28 mouse cellular contexts compared by ENCODE assay signal in the genomic region with DNA sequence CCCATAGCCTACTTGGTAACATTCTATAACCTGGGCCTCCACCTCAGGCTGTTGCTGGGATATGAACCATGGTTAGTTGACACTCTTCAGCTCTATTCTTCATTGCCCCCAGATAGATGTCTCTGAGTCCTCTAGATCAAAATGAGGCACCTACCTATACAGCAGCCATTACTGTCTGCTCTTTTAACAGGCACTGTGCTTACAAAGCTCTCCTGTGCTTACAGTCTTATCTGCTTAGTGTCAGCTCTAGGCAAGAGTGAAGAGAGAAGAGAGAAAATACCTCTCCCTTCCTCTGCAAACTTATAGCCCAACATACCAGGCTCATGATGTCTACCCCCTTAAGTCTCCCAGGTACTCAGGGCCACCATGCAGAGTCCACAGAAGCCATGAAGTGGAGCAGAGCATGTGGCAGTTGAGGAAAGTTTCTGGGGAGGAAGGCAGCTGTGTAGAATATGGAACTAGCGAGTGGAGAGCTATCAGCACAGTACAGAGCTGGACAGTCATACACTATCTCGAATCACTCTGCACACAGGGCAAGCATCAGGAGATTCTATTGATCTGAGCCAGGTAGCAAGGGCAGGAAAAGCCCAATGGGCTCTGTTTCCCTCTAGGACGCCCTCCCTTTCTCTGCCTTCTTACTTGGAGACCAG. TPM values are rescaled to one million over a fixed set of nuclear protein-coding genes. Genes with fewer than 3 reads are reported as not detected.
DNase-seq lines count a peak whose midpoint lies in the region; ATAC-seq and TF ChIP-seq lines count a peak whose summit lies in the region.
"Had no signal": no experiment of that assay in that cellular context is flagged by ENCODE, and none has a peak within 500 bp of the region (broad histone marks: within the 10 kb centered on the region; RNA-seq: fewer than 3 reads in every experiment).

No protein-coding gene starts in this region.

- H3K4me1 ChIP-seq in liver, postnatal 0 days (ENCODE audit: insufficient read depth) = no peaks in the 10 kb centered on the region
- H3K4me1 ChIP-seq: embryonic facial prominence, embryonic 10.5 days; midbrain, embryonic 10.5 days had no signal

- H3K4me2 ChIP-seq in liver, postnatal 0 days (ENCODE audit: low read depth, low read length) = peak overlapping the region; percentile 32

- intact Hi-C loops in heart, postnatal 36 days (cut with DNase I) = no loop called here

- WGBS in liver, postnatal 0 days (ENCODE audit: insufficient replicate concordance) = 29% methylated on average over 3 of the region's 3 CpGs

- no peaks in the 10 kb centered on the region for H3K27me3 ChIP-seq in liver, postnatal 0 days (ENCODE audit: insufficient read depth, low read length)

- no peak overlapping the region for H3K9ac ChIP-seq in liver, postnatal 0 days (replicated peaks)

- DNase-seq in heart, adult 11 months = peak; percentile 43
- DNase-seq in heart, postnatal 36 days = no peak
- DNase-seq in MEL-GATA-1-ER (ENCODE audit: extremely low read depth, low read depth) = peak; percentile 55
- DNase-seq in liver = peak; percentile 46
- no peak for DNase-seq in liver, postnatal 0 days
- no peak for DNase-seq in layer of hippocampus, postnatal 14 days (ENCODE audit: low spot score in 2 of 2)
- no peak for DNase-seq in right cerebral cortex, postnatal 14 days
- DNase-seq: cerebellum, adult 2 months; cerebellum, postnatal 36 days; gastrocnemius, postnatal 36 days; layer of hippocampus, postnatal 36 days; left cerebral cortex, postnatal 4 days; lung, adult 18-20 months; right cerebral cortex, postnatal 4 days; thymus, postnatal 36 days had no signal

- TF ChIP-seq EP300 in liver, postnatal 0 days (IDR thresholded peaks at IDR 0.05; ENCODE audit: low read depth) = peak; percentile 64

- no peaks in the 10 kb centered on the region for H3K36me3 ChIP-seq in liver, postnatal 0 days (replicated peaks; ENCODE audit: insufficient read depth, low read length)
- H3K36me3 ChIP-seq: embryonic facial prominence, embryonic 10.5 days; midbrain, embryonic 10.5 days had no signal

- no peak overlapping the region for H3K4me3 ChIP-seq in liver, postnatal 0 days (ENCODE audit: low read depth, low read length)
- H3K4me3 ChIP-seq: embryonic facial prominence, embryonic 10.5 days; midbrain, embryonic 10.5 days had no signal

- no peak for TF ChIP-seq CTCF in liver, postnatal 0 days (IDR thresholded peaks at IDR 0.05; ENCODE audit: low read depth)

- H3K27ac ChIP-seq in liver, postnatal 0 days (ENCODE audit: low read depth) = peak overlapping the region; percentile 61; the same call in 1 of the 2 replicates
- H3K27ac ChIP-seq: embryonic facial prominence, embryonic 10.5 days; hindbrain, postnatal 0 days; kidney, postnatal 0 days; midbrain, embryonic 10.5 days had no signal

- no peaks in the 10 kb centered on the region for H3K9me3 ChIP-seq in liver, postnatal 0 days (ENCODE audit: low read length)
- H3K9me3 ChIP-seq: embryonic facial prominence, embryonic 10.5 days; midbrain, embryonic 10.5 days had no signal

- ATAC-seq in liver, postnatal 0 days = peak; percentile 88
- ATAC-seq: forebrain, embryonic 16.5 days; hindbrain, postnatal 0 days; intestine, postnatal 0 days had no signal

RNA-seq across cellular contexts. Expression of a gene that starts 38.7 kb away (rescaled TPM):
- total RNA-seq in heart, postnatal 36 days (2021) = not detected
- polyA plus RNA-seq in liver, postnatal 0 days (2015; fragmentation: Nextera tagmentation; extraction: Ambion mirVana) = not detected in 2 replicates
- not detected for total RNA-seq in layer of hippocampus, postnatal 14 days (2021)
- total RNA-seq: adrenal gland, adult 18-20 months; adrenal gland, postnatal 4 days; CH12.LX; gastrocnemius, postnatal 36 days; hematopoietic stem cell, adult 5-6 weeks; hindbrain, postnatal 0 days; layer of hippocampus, postnatal 36 days; left cerebral cortex, postnatal 4 days; midbrain, postnatal 0 days; neutrophil, adult 5-6 weeks had no signal
- polyA plus RNA-seq: embryonic facial prominence, embryonic 10.5 days; forebrain, embryonic 16.5 days; heart, embryonic 14.5 days; hindbrain, postnatal 0 days; intestine, postnatal 0 days; midbrain, embryonic 10.5 days had no signal

Comparison
In these comparisons a context has a peak if more than half of its experiments do, and no peak if none do; other contexts are left out.
1. DNase-seq: peak in heart, adult 11 months (single experiment), MEL-GATA-1-ER (single experiment) and liver (single experiment); none in heart, postnatal 36 days (0 of 2), liver, postnatal 0 days (single experiment), layer of hippocampus, postnatal 14 days (0 of 2) and right cerebral cortex, postnatal 14 days (single experiment).